Mouse (Mus musculus) ES-E14 (cell line): ENCODE measurements at regions not wholly inside any gene's neighbourhood (a gene's known extent, or its start where the extent isn't known, plus 50 kb on each side); places are given as distances from the start of the nearest gene placed in this dataset.

Experiments used
- CHD2 ChIP-seq: IDR thresholded peaks from 2 replicates; pipeline ENCODE4 v1.6.1; 2014; ENCODE audit warnings: mild to moderate bottlenecking, low read depth, low read length, inconsistent platforms
- HCFC1 ChIP-seq: IDR thresholded peaks from 2 replicates; pipeline ENCODE4 v1.6.1; 2012; ENCODE audit warnings: low read length, inconsistent platforms, borderline replicate concordance; ENCODE audit not compliant: insufficient read depth
- ZC3H11A ChIP-seq: IDR thresholded peaks from 2 replicates; pipeline ENCODE4 v1.6.1; 2012; ENCODE audit warnings: low read depth, mild to moderate bottlenecking, inconsistent platforms, low read length, borderline replicate concordance
- ZNF384 ChIP-seq: IDR thresholded peaks from 2 replicates; pipeline ENCODE4 v1.6.1; 2012; ENCODE audit warnings: low read depth, low read length, inconsistent platforms

- no peak for TF ChIP-seq ZC3H11A
- no peak for TF ChIP-seq CHD2
- no peak for TF ChIP-seq HCFC1
- TF ChIP-seq ZNF384 = no peak
Measured at GRCm38 (mm10) chr3:52735939-52736338, 281.1 kb downstream of the Cog6 start.
